Mouse (Mus musculus) frontal cortex, postnatal 10 days (tissue): ENCODE data around the gene Znfx1.
A peak's percentile ranks its signal among the peaks of the same experiment; 100 is the strongest.

Experiments used
- DNase-seq, 2 experiments: peaks; one replicate each; pipeline ENCODE4 v3.0.0; 2022; ENCODE audit warnings: low spot score in 2 of 2, mixed read lengths in 1 of 2

Gene Znfx1

GRCm38 (mm10) chr2:166995796-166996532, 66.9 kb downstream of the Znfx1 start, which contains the start of gene Stau1:
Gene Stau1 (minus strand): TSS chr2:166996299.
- peak; percentile 93 to 95 for DNase-seq

- DNase-seq = peak in 1 of 2 experiments; percentile 21
These were observed 67.6 kb downstream of the Znfx1 start for GRCm38 (mm10) chr2:166995021-166995795.

- DNase-seq = no peak
These were observed 70.9 kb downstream of the Znfx1 start for GRCm38 (mm10) chr2:166991945-166992344.

GRCm38 (mm10) chr2:166990861-166991260, 72.0 kb downstream of the Znfx1 start:
- no peak for DNase-seq
